Mouse (Mus musculus) neutrophil, adult 65 days (primary cell): Measurements from ENCODE around the gene Hoxa9. TPM values are rescaled to one million over a fixed set of nuclear protein-coding genes. Genes with fewer than 3 reads are reported as not detected.

Experiments
- total RNA-seq: library from RNA; stranded (reverse); gene quantifications from 2 replicates; pipeline ENCODE4 v1.2.4, GENCODE M21; 2023

Hoxa9 gene
- total RNA-seq: 0.22 TPM in 1 of 2 replicates, not detected in the other

DNA sequence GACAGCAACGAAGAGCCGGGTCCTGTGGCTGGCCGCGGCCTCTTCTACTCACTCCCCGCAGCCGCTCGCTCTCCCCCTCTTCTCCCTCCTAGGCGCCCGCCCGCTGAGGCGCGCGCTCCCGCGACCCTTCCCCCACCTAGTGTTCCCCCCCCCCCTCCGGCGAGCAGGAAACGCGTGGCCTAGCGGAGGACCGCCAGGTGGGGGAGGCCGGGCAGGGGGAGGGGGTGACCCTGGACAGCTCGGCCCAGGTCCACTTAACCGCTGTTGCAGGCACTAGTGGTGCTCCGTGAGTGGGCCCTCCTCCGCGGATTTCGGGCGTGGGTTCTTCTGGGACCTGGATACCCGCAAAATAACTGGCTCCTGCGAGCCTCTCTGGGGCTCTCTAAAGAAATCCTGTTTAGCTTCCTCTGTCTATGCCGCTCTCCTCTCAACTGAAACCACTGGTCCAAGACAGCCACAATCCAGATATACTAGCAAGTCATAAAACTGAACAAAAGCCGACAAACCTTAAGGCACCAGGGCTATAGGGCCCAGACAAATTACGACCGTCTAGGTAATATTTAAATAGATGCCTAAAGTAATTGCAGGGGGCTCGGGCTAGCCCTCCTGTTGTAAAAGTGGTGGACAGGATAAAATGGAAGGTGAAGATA, at the start of gene Hoxa9:
Hoxa9 (minus strand) TSS at position 574 of the 650 bp plus-strand sequence.

DNA sequence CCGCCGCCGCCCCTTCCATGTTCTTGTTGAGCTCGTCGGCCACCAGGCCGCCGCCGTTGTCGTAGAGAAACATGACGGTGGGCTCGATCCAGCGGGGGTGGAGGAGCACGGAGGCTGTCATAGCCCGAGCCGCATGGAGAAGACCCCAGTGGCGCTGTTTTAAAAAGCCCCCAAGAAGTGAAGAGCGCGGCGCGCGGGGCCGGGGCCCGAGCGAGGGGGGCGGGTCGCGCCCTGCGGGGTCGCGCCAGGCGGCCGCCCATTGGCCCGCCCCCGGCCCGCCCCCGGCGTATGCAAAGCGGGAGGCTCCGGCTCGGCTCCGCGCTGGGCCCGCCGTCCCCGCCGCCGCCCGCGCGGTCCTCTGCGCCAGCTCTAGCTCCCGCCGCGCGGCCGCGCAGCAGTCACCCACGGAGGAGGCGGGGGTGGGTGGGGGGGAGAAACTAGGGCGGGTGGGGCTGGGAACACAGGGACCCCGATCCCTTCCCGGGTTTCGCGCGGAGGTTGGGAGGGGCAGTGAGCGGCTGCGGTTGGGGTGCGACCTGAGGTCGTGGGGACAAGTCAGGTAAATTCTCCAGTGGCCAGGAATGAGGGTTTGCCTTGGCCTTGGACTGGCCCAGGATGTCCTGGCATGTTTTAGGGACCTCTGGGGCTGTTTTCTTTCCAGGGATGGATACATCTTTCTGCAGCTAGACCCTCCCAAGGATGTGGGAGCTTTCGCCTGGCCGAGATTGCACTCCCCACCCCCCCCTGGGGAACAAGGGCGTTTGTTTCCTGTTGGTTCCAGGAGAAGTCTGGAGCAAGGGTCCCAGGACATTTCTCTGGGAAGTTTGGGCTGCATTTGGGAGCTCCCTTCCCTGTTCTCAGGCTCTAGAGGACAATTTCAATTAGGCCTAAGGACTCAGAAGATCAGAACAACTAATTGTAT, 30.0 kb upstream of the Hoxa9 start, which contains the start of gene Hoxa13:
Hoxa13 (minus strand) TSS at position 227 of the 922 bp plus-strand sequence.

DNA sequence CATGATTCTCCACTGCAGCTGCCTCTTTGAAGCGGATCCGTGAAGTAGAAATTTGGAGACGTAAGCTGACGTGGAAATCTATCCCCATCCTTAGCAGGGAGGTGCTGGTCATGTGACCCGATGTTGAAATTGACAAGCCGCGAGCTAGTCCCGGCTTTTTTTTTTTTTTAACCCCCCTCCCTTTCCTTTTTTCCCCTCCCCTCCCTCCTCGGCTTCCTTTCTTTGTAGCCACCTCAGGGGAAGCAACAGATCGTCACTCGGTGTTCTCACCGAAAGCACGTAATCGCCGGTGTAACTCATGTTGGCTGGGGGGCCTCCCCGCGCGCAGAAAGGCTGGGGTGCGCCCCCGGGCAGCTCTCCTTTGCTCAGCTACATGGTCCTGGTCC, 14.9 kb upstream of the Hoxa9 start, which contains the start of gene Hoxa11:
Hoxa11 (minus strand) TSS at position 54 of the 386 bp plus-strand sequence.

DNA sequence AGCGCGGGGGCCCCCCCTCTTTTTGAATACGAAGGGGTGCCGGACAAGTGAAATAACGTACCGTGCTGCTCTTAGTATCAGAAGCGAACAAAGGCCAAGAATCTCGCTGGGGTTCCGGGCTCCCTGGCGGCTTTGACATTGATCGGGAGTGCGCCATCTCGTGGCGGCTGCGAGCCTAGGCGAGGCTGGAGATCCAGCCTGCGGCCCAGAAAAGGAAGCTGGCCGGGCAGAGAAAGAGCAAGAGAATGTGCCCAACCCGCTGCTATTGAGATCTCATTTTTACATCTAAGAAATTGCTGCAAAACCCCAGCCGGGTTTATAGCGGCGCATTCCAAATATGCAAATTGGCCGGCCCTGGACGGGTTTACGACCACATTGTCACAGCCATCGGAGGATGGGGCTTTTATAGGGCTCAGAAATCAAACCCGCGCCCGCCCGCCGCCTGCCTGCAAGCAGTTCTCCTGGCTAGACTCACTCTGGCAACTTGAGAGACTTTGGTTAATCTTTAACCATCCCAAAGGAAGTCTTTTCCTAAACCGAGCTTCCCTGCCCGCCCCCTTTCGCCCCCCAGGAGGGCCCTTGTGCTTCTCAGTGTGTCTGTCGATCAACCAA, 9.6 kb upstream of the Hoxa9 start, which contains the start of gene Hoxa10:
Hoxa10 (minus strand) TSS at position 466 of the 612 bp plus-strand sequence.

DNA sequence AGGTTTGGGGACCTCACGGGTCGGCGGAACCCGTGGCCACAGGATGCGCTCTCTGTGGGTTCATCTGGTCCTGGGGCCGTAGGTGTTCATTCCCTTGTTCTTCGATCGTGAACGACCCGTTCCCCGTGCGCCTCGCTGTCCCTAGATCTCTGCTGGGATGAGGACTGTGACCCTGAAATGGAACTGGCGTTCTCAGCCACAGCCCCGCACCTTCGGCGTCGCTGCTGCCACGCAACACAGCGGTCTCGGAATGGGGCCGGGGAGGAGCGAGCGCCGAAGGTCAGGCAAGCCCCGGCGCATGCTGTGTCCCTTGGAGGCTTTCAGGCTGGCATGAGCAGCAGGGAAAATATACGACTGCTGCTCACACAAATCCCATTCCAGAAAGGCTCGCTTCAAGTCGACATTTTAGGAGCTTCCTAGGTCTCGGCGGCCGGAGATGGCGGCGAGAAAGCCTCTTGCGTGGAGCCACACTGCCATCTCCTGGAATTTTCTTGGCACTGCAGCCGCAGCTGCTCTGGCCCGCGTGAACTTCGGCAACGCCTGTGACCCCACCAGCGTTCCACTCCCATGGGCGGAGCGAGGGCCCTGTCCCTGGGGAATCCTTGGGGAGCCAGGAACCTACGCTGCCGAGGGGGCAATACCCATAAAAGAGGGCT, 9.4 kb downstream of the Hoxa9 start, which contains the start of gene Hoxa7:
Hoxa7 (minus strand) TSS at position 518 of the 656 bp plus-strand sequence.

DNA sequence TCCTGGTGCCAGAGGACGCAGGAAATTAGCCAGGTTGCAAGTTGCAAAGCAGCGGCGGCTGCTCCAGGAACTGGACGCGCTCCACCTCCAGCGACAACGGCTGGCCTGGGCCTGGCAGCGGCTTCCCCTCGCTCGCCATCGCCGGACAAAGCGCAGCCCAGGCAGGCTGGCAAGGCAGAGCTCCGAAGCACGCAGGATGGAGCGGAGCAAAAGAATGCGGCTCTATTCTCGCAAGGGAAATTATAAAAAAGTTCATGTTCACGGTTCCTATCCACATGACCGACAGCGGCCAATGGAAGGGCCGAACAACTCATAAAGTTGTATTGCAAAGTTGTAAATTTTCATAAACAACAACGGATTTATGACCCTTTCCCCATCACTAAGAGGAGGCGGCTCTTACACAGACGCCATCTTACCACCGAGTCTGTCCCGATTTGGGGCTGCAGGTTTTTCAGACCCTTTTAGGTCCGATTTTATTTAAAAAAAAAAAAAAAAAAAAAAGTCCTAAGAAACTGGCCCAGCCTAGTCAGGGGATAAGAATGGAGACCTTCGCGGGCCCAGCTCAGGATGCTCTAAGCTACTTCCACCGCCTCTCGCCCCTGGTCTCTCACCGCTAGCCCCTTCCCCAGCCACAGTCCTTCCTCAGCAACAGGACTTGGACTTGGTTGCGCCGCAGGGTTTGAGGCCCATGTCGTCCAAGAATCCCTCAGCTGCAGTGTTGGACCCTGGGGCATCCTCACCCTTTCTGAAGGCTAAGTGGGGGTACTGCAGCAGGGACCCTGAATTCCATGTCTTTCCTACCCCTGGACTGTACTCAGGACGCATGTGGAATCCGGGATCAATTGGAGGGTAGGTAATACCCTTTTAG, 17.5 kb downstream of the Hoxa9 start, which contains the start of the genes Hoxa3 and Gm28308:
Hoxa3 (minus strand) TSS at position 218 of the 868 bp plus-strand sequence.
Gm28308 (minus strand) TSS at position 221 of the 868 bp plus-strand sequence.

DNA sequence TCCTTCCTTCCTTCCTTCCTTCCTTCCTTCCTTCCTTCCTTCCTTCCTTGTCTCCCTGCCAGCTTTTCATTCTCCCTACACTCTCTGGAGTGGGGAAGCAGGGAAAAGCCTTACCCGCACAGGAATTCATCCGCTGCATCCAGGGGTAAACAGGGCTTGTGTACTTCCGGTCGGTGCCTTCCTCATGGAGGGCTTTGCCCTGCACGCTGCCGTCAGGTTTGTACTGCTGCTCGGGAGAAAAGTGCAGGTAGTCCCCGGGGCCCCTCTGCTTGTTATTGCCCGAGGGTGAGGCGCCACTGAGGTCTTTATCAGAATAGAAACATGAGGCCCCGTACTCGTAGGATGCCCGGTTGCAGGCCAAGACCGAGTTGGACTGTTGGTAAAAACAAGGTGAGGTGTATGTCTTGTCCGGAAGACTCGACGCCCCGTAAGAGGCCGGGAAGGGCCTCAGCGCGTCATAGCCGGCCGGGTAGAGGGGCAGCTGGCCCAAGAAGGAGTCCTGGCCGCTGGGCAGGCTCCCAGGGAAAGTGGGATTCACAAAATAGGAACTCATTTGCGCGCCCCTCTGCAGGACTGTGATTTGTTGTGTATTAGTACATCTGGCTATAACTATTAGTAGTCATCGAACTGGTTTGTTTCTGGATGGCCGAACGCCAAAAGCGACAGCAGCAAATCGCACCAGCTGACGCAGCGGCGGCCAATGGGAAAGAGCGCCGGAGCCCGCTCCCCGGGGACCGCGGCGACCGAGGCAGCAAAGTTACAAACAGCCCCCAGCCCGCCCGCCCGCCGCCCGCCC, 22.6 kb downstream of the Hoxa9 start, which contains the start of gene Hoxa6:
Hoxa6 (minus strand) TSS at position 651 of the 796 bp plus-strand sequence.

DNA sequence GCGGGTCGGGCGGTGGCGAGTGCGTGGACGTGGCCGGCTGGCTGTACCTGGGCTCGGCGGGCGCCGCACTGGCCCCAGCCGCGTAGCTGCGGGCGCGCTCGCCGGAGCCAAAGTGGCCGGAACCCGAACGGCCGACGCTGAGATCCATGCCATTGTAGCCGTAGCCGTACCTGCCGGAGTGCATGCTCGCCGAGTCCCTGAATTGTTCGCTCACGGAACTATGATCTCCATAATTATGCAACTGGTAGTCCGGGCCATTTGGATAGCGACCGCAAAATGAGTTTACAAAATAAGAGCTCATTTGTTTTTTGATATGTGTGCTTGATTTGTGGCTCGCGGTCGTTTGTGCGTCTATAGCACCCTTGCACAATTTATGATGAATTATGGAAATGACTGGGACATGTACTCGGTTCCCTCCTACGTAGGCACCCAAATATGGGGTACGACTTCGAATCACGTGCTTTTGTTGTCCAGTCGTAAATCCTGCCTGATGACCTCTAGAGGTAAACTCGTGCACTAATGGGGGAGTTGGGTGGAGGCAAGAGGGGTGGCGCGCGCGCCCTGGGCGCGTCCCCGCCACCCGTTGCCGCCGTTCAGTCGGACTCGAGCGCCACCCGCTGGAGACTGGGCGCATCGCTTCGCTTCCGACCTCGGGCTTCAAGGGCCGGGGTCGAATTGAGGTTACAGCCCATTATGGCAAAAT, 26.7 kb downstream of the Hoxa9 start, which contains the start of gene Hoxa5:
Hoxa5 (minus strand) TSS at position 538 of the 703 bp plus-strand sequence.

DNA sequence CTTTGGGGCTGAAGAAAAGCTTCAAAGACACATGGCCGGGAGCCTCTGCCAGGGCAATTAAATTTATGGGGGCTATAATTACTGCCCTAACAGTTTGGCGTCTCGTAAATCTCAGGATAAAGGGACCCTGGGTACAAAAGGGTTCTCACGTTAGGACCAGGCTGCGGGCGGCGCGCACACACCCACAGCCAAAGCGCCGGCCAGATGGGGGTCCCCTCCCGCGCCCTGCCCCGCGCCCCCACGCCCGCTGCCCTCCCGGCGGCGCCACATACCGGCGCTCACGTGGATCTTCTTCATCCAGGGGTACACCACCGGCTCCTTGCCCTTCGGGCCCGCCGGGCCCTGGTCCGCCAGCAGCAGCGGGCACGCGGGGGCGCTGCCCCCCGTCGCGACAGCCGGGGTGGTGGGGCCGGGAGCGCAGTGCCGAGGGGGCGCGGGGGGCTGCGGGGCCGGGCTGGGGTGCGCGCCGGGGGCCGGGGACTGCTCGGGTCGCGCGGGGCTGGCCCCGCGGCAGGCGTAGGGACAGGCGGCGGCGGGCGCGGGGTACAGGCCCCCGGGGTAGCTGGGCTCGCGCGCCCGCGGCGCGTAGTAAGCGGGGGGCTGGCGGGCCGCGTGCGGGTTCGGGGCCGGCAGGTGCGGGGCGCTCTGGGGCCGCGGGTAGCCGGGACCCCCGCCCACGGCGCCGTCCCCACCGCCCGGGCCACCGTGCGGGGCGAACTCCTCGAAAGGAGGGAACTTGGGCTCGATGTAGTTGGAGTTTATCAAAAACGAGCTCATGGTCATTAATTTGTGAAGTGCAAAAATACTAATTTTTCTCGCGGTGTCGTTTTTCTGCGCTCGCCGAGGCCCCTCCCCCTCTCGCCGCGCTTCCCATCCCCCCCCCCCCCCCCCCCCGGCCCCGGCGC, 39.7 kb downstream of the Hoxa9 start, which contains the start of gene Hoxa4:
Hoxa4 (minus strand) TSS at position 848 of the 905 bp plus-strand sequence.

DNA sequence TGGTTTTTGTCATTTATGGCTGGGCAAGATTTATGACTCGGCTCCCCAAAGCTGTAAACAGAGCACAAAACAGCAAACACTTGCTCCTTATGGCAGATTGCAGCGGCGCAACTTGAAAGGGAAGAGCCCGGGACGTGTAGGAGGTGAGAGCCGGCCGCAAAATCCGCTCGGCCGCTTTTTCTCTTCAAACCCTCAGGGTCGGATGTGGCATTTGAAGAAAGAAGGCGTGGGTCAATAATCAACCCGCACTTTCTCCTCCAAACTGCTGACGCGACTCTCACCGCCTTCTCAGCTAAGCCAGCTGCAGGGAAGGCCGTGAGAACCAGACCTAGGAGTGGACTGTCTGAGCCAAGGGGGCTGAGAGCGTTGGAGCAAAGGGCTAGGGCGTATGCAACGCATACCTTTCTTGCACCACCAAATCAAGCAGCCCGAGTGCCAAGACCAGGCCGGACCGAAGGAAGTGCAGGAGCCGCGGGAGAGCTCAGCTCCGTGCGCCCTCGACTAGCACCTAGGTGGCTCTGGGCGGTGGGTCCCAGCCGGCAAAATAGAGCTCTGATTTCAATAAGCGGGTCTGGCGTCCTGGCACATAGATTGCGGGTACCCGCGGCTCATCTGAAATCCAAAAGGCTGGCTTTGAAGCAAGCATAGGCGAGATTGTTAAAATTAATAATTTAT, 53.7 kb downstream of the Hoxa9 start, which contains the start of gene 5730596B20Rik:
5730596B20Rik (plus strand) TSS at position 438 of the 675 bp plus-strand sequence.

Other genes starting within 250 kb of the Hoxa9 start
- 214 and 275 TPM in 2 replicates for gene Skap2, start 218.5 kb downstream of the Hoxa9 start, total RNA-seq
- not detected in 2 replicates for gene Hoxa1, start 72.8 kb downstream of the Hoxa9 start, total RNA-seq
- gene Hoxa2, start 66.3 kb downstream of the Hoxa9 start, total RNA-seq: not detected in 2 replicates
- gene 5730596B20Rik, start 53.6 kb downstream of the Hoxa9 start, total RNA-seq: not detected in 2 replicates
- 0.32 TPM in 1 of 2 replicates, not detected in the other for gene Hoxa4, start 39.3 kb downstream of the Hoxa9 start, total RNA-seq
- gene Hoxa5, start 26.5 kb downstream of the Hoxa9 start, total RNA-seq: 0.25 TPM in 1 of 2 replicates, not detected in the other
- not detected in 2 replicates for gene Hoxa6, start 22.4 kb downstream of the Hoxa9 start, total RNA-seq
- not detected in 2 replicates for gene Hoxa3, start 17.8 kb downstream of the Hoxa9 start, total RNA-seq
- gene Gm28308, start 17.8 kb downstream of the Hoxa9 start, total RNA-seq: not detected in 2 replicates
- not detected in 2 replicates for gene Hoxa7, start 9.2 kb downstream of the Hoxa9 start, total RNA-seq
- not detected in 2 replicates for gene Hoxa10, start 9.8 kb upstream of the Hoxa9 start, total RNA-seq
- gene Hoxa11, start 14.7 kb upstream of the Hoxa9 start, total RNA-seq: not detected in 2 replicates
- not detected in 2 replicates for gene Hoxa13, start 29.8 kb upstream of the Hoxa9 start, total RNA-seq
- not detected in 2 replicates for gene Evx1, start 82.4 kb upstream of the Hoxa9 start, total RNA-seq